Mouse (Mus musculus) neutrophil, adult 5-6 weeks (primary cell): ENCODE data around the gene Gm20806. TPM values are rescaled to one million over a fixed set of nuclear protein-coding genes. Genes with fewer than 3 reads are reported as not detected.
"Not testable (repeated sequence)": the region's sequence is repeated elsewhere in the genome, so short reads cannot be mapped to it uniquely, and the experiment has no call there.

Experiments used
- ATAC-seq: fragments of 151-379, 151-347 bp; 2 replicates; pipeline ENCODE4 v1.8.0; 2017; ENCODE audit warnings: mild to moderate bottlenecking, moderate TSS enrichment; ENCODE audit not compliant: insufficient number of reproducible peaks, poor library complexity, low FRiP score, severe bottlenecking; ENCODE audit errors: extremely low read depth
- total RNA-seq: library from RNA; stranded (forward); fragments of 200-1000 nt; gene quantifications from 2 replicates; pipeline ENCODE4 v1.2.3, GENCODE M21; 2017

Gene Gm20806
- total RNA-seq = not detected in 2 replicates

DNA sequence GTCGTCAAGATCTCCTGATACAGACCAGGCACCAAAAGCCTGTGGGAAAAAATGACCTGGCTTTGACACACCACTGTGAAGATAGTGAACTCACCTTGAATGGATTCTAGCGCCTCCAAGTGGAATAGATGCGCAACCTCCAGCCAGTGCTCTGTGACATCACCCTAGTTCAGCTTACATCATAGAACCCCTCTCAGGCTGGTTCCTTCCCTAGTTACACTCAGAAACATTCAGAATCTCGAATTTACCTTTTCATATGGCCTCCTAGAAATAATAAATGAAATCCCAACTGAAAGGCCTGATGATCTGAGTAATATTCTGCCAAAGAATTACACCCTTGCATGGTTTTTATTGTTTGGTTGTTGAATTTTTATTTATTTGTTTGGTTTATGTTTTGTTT, at the start of gene Gm20806:
Gene Gm20806, minus strand, starts transcription at position 101 of the 400 bp plus-strand sequence.
- not testable (repeated sequence) for ATAC-seq
